Mouse (Mus musculus) neural tube, embryonic 14.5 days (tissue): ENCODE measurements around the gene Fcho2. TPM values are rescaled to one million over a fixed set of nuclear protein-coding genes. Genes with fewer than 3 reads are reported as not detected.
A peak's percentile ranks its signal among the peaks of the same experiment; 100 is the strongest.

ENCODE experiments used
- ATAC-seq: fragments of 200-750 bp; cut with Nextera tagmentation; 2 replicates; pipeline ENCODE4 v1.8.0; 2017; ENCODE audit warnings: low read depth, mild to moderate bottlenecking, moderate TSS enrichment, moderate library complexity
- H3K27ac ChIP-seq: fragments of 300-500 bp; sonication (generic); 2 replicates; pipeline ENCODE4 v1.5.1; 2014; ENCODE audit warnings: low read depth, mild to moderate bottlenecking, control low read depth, low read length, moderate library complexity, mixed read lengths
- H3K27me3 ChIP-seq: fragments of 300-500 bp; sonication (generic); 2 replicates; pipeline ENCODE4 v1.6.1; 2014; ENCODE audit warnings: low read length; ENCODE audit not compliant: control insufficient read depth, insufficient read depth
- H3K36me3 ChIP-seq: fragments of 300-500 bp; sonication (generic); 2 replicates; pipeline ENCODE4 v1.6.1; 2014; ENCODE audit warnings: low read length, mixed read lengths; ENCODE audit not compliant: control insufficient read depth, insufficient read depth
- H3K4me1 ChIP-seq: fragments of 300-500 bp; sonication (generic); 2 replicates; pipeline ENCODE4 v1.6.1; 2014; ENCODE audit warnings: low read length; ENCODE audit not compliant: control insufficient read depth, insufficient read depth
- H3K4me2 ChIP-seq: fragments of 300-500 bp; sonication (generic); 2 replicates; pipeline ENCODE4 v1.6.1; 2014; ENCODE audit warnings: mild to moderate bottlenecking, low read depth, low read length, control low read depth
- H3K4me3 ChIP-seq: fragments of 300-500 bp; sonication (generic); 2 replicates; pipeline ENCODE4 v1.5.1; 2014; ENCODE audit warnings: low read depth, low read length, control low read depth, mixed read lengths
- H3K9ac ChIP-seq: fragments of 300-500 bp; sonication (generic); replicated peaks from 2 replicates; pipeline ENCODE4 v1.6.1; 2014; ENCODE audit warnings: low read depth, mild to moderate bottlenecking, control low read depth, low read length, mixed read lengths
- H3K9me3 ChIP-seq: fragments of 300-500 bp; sonication (generic); 2 replicates; pipeline ENCODE4 v1.6.1; 2016; ENCODE audit warnings: low read length; ENCODE audit not compliant: control insufficient read depth
- WGBS: fragments of 180-500 bp; shearing (Covaris S2); extraction: QIAGEN DNeasy Blood & Tissue Kit; methylation state at CpG from one replicate; pipeline ENCODE4 v1.1.7; 2014; 5-methylcytosine and 5-hydroxymethylcytosine counted together
- polyA plus RNA-seq: library from polyadenylated mRNA; unstranded; fragments of >200 nt; fragmentation: Nextera tagmentation; extraction: Ambion mirVana; gene quantifications from 2 replicates; pipeline ENCODE4 v1.2.1, GENCODE M21; 2014

Gene Fcho2
- polyA plus RNA-seq, 1 experiment from 2014 or later = 28.3 TPM

DNA sequence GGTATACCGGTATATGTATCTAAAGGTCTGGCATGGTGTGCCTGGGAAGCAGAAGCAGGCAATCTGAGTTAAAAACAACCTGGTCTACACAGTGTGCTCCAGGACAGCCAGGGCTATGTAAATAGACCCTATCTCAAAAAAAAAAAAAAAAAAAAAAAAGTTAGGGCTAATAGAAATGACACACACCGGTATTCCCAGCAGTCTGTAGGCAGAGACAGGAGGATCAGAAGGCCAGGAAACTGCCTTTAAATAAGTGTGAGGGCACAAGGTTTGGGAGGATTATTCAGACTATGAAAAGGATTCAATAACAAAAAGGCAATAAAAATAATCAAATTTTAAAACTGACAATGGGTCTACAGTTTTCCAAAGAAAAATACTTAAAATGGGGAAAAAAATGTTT lies 2.1 kb downstream of the Fcho2 start:
- Histone ChIP-seq H3K9ac (no peak overlapping the region), H3K4me1 (no peaks in the 10 kb centered on the region), H3K36me3 (no peaks in the 10 kb centered on the region), H3K27ac (no peak overlapping the region), H3K27me3 (no peaks in the 10 kb centered on the region), H3K4me2 (peak overlapping the region; percentile 57), H3K9me3 (no peaks in the 10 kb centered on the region), H3K4me3 (no peak overlapping the region)
- ATAC-seq = no peak
- 67% methylated on average over 2 of the region's 2 CpGs for WGBS

GRCm38 (mm10) chr13:98812285-98812684 lies 3.0 kb downstream of the Fcho2 start:
- no peak overlapping the region for H3K9ac ChIP-seq
- H3K36me3 ChIP-seq = no peaks in the 10 kb centered on the region
- H3K4me2 ChIP-seq = 0 out of 2 replicates have a peak overlapping the region, but pooled peaks have one; percentile 6
- no peaks in the 10 kb centered on the region for H3K9me3 ChIP-seq
- H3K27ac ChIP-seq = no peak overlapping the region
- H3K4me3 ChIP-seq = no peak overlapping the region
- no peak for ATAC-seq
- H3K27me3 ChIP-seq = no peaks in the 10 kb centered on the region
- WGBS = 63% methylated on average over 4 of the region's 4 CpGs
- no peaks in the 10 kb centered on the region for H3K4me1 ChIP-seq

DNA sequence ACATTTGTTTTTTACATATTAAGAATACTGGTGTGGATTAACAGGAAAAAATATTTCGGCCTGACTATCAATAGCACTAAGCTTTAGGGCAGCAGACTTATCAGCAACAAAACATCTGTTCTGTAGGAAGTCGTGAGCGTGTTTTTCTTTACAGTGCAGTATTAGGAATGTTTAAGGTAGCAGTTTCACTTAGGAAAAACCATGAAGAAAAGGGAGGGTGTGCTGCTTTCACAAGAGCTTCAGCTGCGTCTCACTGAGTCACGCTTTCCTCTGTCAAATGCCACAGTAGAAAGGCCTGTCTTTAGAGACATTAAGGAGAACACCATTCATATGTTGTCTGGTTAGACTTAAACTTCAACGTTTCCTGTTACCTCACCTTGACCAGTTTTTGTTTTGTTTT lies 5.1 kb downstream of the Fcho2 start:
- no peak overlapping the region for H3K27ac ChIP-seq
- ATAC-seq = no peak

GRCm38 (mm10) chr13:98809087-98809486 lies 6.2 kb downstream of the Fcho2 start:
- Histone ChIP-seq H3K4me2 (no peak overlapping the region), H3K9me3 (no peaks in the 10 kb centered on the region), H3K27me3 (no peaks in the 10 kb centered on the region), H3K4me1 (no peaks in the 10 kb centered on the region), H3K9ac (no peak overlapping the region), H3K4me3 (no peak overlapping the region), H3K36me3 (0 out of 2 replicates have a peak, but pooled peaks cover 5% of the 10 kb centered on the region), H3K27ac (no peak overlapping the region)
- ATAC-seq = no peak
- WGBS = 98% methylated on average over 1 of the region's 1 CpGs

More for the DNA sequence above, 5.1 kb downstream of the Fcho2 start:
- H3K9me3 ChIP-seq = no peaks in the 10 kb centered on the region
- no peak overlapping the region for H3K9ac ChIP-seq
- H3K36me3 ChIP-seq = 0 out of 2 replicates have a peak, but pooled peaks cover under 1% of the 10 kb centered on the region
- no peak overlapping the region for H3K4me3 ChIP-seq
- WGBS = 80% methylated on average over 6 of the region's 6 CpGs
- H3K4me1 ChIP-seq = no peaks in the 10 kb centered on the region
- H3K27me3 ChIP-seq = no peaks in the 10 kb centered on the region
- H3K4me2 ChIP-seq = no peak overlapping the region

GRCm38 (mm10) chr13:98804480-98804879 lies 10.8 kb downstream of the Fcho2 start:
- no peaks in the 10 kb centered on the region for H3K4me1 ChIP-seq
- no peaks in the 10 kb centered on the region for H3K27me3 ChIP-seq
- no peak overlapping the region for H3K4me2 ChIP-seq
- no peak overlapping the region for H3K4me3 ChIP-seq
- 0 out of 2 replicates have a peak, but pooled peaks cover 5% of the 10 kb centered on the region for H3K36me3 ChIP-seq
- no peak overlapping the region for H3K9ac ChIP-seq
- 89% methylated on average over 1 of the region's 1 CpGs for WGBS
- H3K27ac ChIP-seq = no peak overlapping the region
- H3K9me3 ChIP-seq = no peaks in the 10 kb centered on the region
- ATAC-seq = no peak

DNA sequence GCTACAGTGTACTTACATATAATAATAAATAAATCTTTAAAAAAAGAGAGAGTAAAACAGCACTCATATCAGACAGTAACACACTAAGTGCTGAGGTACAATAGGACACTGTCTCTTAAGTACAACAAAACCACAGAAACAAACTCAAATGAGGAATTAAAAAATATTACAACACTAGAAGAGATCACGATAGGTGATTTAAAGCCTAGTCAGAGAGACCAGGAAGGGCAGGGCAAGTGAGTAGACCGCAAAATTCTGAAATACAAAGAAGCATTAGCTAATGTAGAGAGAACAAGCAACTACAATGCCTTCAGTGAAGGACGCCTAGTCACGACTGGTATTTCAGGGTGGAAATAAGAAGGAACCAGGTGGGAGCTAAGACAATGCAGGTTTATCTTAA lies 11.6 kb downstream of the Fcho2 start:
- H3K4me3 ChIP-seq = no peak overlapping the region
- no peak overlapping the region for H3K9ac ChIP-seq
- 0 out of 2 replicates have a peak, but pooled peaks cover 5% of the 10 kb centered on the region for H3K36me3 ChIP-seq
- no peak for ATAC-seq
- 81% methylated on average over 4 of the region's 4 CpGs for WGBS
- no peak overlapping the region for H3K4me2 ChIP-seq
- H3K9me3 ChIP-seq = no peaks in the 10 kb centered on the region
- no peaks in the 10 kb centered on the region for H3K27me3 ChIP-seq
- no peak overlapping the region for H3K27ac ChIP-seq
- no peaks in the 10 kb centered on the region for H3K4me1 ChIP-seq

DNA sequence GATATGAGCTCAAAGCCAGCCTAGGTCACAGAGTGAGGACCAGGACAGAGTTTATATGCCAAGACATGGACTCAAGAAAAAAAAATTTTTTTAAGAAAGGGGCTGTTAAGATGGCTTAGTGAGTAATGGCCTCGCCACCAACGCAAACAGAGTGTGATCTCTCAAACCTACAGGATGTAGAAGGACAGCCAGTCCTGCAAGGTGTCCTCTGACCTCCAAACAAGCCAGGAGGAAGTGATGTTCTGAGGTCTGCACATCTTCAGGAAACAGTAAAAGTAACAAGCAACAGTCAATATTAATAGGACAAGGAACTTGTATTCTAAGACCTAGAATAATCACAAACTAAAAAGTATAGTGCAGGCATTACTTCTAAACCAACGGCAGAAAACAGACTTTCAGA lies 12.3 kb downstream of the Fcho2 start:
- H3K27me3 ChIP-seq = no peaks in the 10 kb centered on the region
- H3K36me3 ChIP-seq = 0 out of 2 replicates have a peak, but pooled peaks cover 5% of the 10 kb centered on the region
- no peaks in the 10 kb centered on the region for H3K4me1 ChIP-seq
- 95% methylated on average over 3 of the region's 3 CpGs for WGBS
- no peak overlapping the region for H3K27ac ChIP-seq
- ATAC-seq = no peak
- H3K9me3 ChIP-seq = no peaks in the 10 kb centered on the region
- H3K9ac ChIP-seq = no peak overlapping the region
- H3K4me3 ChIP-seq = no peak overlapping the region
- no peak overlapping the region for H3K4me2 ChIP-seq

GRCm38 (mm10) chr13:98795511-98795910 lies 19.7 kb downstream of the Fcho2 start:
- ATAC-seq = no peak
- peaks cover 6% of the 10 kb centered on the region; the same call in 1 of the 2 replicates for H3K36me3 ChIP-seq
- no peak overlapping the region for H3K4me3 ChIP-seq
- WGBS = 89% methylated on average over 3 of the region's 3 CpGs
- no peaks in the 10 kb centered on the region for H3K9me3 ChIP-seq
- H3K4me2 ChIP-seq = no peak overlapping the region
- no peak overlapping the region for H3K9ac ChIP-seq
- H3K4me1 ChIP-seq = no peaks in the 10 kb centered on the region
- no peaks in the 10 kb centered on the region for H3K27me3 ChIP-seq
- no peak overlapping the region for H3K27ac ChIP-seq

DNA sequence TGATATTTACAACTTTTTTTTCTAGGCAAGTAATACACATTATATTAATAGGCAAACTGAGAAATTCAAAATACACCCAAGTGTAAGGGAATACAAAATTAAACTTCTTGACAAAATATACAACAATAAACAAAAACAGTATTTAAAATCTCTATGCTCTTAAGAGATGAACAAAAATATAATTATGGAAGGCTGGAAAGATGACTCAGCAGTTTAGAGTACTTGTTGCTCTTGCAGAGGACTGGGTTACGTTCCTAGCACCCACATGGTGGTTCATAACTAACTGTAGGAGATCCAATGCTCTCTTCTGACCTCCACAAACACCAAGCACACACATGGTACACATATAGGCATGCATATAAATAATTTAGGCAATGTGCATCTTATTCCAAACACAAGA lies 22.4 kb downstream of the Fcho2 start:
- no peaks in the 10 kb centered on the region for H3K9me3 ChIP-seq
- H3K36me3 ChIP-seq = peaks cover 6% of the 10 kb centered on the region; the same call in 1 of the 2 replicates
- H3K4me1 ChIP-seq = no peaks in the 10 kb centered on the region
- H3K27ac ChIP-seq = no peak overlapping the region
- H3K27me3 ChIP-seq = no peaks in the 10 kb centered on the region
- H3K4me2 ChIP-seq = no peak overlapping the region
- no peak overlapping the region for H3K4me3 ChIP-seq
- no peak for ATAC-seq
- no peak overlapping the region for H3K9ac ChIP-seq
- 93% methylated on average over 1 of the region's 1 CpGs for WGBS
